Mouse (Mus musculus) myocyte (in vitro differentiated cells): Measurements from ENCODE around the gene Lgals9. TPM values are rescaled to one million over a fixed set of nuclear protein-coding genes. Genes with fewer than 3 reads are reported as not detected.

Experiments
- H3K27me3 ChIP-seq: one replicate; pipeline ENCODE4 v1.6.1; 2011; ENCODE audit not compliant: control insufficient read depth, insufficient read depth, insufficient read length
- H3K36me3 ChIP-seq: one replicate; pipeline ENCODE4 v1.6.1; 2011; ENCODE audit not compliant: control insufficient read depth, insufficient read depth
- H3K4me2 ChIP-seq: one replicate; pipeline ENCODE4 v1.6.1; 2011; ENCODE audit warnings: low read depth, control low read depth
- H3K4me3 ChIP-seq: one replicate; pipeline ENCODE4 v1.5.1; 2011; ENCODE audit warnings: mild to moderate bottlenecking, control low read depth, moderate library complexity
- H3K79me2 ChIP-seq: one replicate; pipeline ENCODE4 v1.6.1; 2011; ENCODE audit not compliant: control insufficient read depth, insufficient read depth
- H3ac ChIP-seq: one replicate; pipeline ENCODE4 v1.6.1; 2011; ENCODE audit not compliant: control insufficient read depth, insufficient read length
- CEBPB ChIP-seq: IDR thresholded peaks from 2 replicates; pipeline ENCODE4 v1.6.1; 2011; ENCODE audit warnings: mild to moderate bottlenecking, moderate library complexity; ENCODE audit not compliant: poor library complexity, insufficient read depth, severe bottlenecking
- E2F4 ChIP-seq: IDR thresholded peaks from one replicate; pipeline ENCODE4 v1.6.1; 2011; ENCODE audit warnings: mild to moderate bottlenecking, control low read depth, moderate library complexity; ENCODE audit not compliant: insufficient read depth
- MAX ChIP-seq: IDR thresholded peaks from one replicate; pipeline ENCODE4 v1.6.1; 2011; ENCODE audit warnings: low read depth, mild to moderate bottlenecking, control low read depth
- MYOD1 ChIP-seq, 3 experiments: IDR thresholded peaks; one replicate each; pipeline ENCODE4 v1.6.1; 2011; ENCODE audit warnings: control low read depth in 2 of 3, low read depth in 2 of 3, mild to moderate bottlenecking in 2 of 3, moderate library complexity in 1 of 3; ENCODE audit not compliant: insufficient read length in 2 of 3, control insufficient read depth in 1 of 3
- MYOG ChIP-seq, 3 experiments: IDR thresholded peaks; one replicate each; pipeline ENCODE4 v1.6.1; 2011; ENCODE audit warnings: control low read depth in 2 of 3, low read depth in 2 of 3, mild to moderate bottlenecking in 2 of 3; ENCODE audit not compliant: insufficient read length in 2 of 3, control insufficient read depth in 1 of 3, insufficient read depth in 1 of 3
- POLR2A ChIP-seq: IDR thresholded peaks from one replicate; pipeline ENCODE4 v1.6.1; 2011; ENCODE audit warnings: low read depth, mild to moderate bottlenecking, control low read depth, moderate library complexity; ENCODE audit not compliant: insufficient read length
- POLR2AphosphoS2 ChIP-seq: IDR thresholded peaks from one replicate; pipeline ENCODE4 v1.6.1; 2011; ENCODE audit warnings: low read depth, control low read depth; ENCODE audit not compliant: insufficient read length
- REST ChIP-seq: IDR thresholded peaks from one replicate; pipeline ENCODE4 v1.6.1; 2011; ENCODE audit warnings: mild to moderate bottlenecking, control low read depth, moderate library complexity; ENCODE audit not compliant: insufficient read depth, insufficient read length
- SRF ChIP-seq: IDR thresholded peaks from one replicate; pipeline ENCODE4 v1.6.1; 2011; ENCODE audit warnings: low read depth; ENCODE audit not compliant: control insufficient read depth, insufficient read length
- TCF12 ChIP-seq: IDR thresholded peaks from one replicate; pipeline ENCODE4 v1.6.1; 2011; ENCODE audit warnings: mild to moderate bottlenecking, control low read depth; ENCODE audit not compliant: poor library complexity, insufficient read depth, severe bottlenecking
- TCF3 ChIP-seq: IDR thresholded peaks from one replicate; pipeline ENCODE4 v1.6.1; 2011; ENCODE audit warnings: low read depth, control low read depth; ENCODE audit not compliant: insufficient read length
- USF1 ChIP-seq: IDR thresholded peaks from one replicate; pipeline ENCODE4 v1.6.1; 2011; ENCODE audit warnings: low read depth, mild to moderate bottlenecking, control low read depth, moderate library complexity
- polyA plus RNA-seq: library from polyadenylated mRNA; unstranded; fragments of >200 nt; fragmentation: generic; extraction: Trizol; gene quantifications from one replicate; pipeline ENCODE4 v1.2.1, GENCODE M21; 2012; ENCODE audit warnings: missing spikeins

The Lgals9 gene
- polyA plus RNA-seq, 1 experiment, result 20.9 TPM

- Histone ChIP-seq H3K27me3 (peaks cover 14% of the 10 kb centered on the region), H3K4me3 (no peak overlapping the region), H3K36me3 (no peaks in the 10 kb centered on the region), H3K4me2 (no peak overlapping the region), H3ac (no peak overlapping the region), H3K79me2 (no peaks in the 10 kb centered on the region)
- no peak for TF ChIP-seq TCF12
- TF ChIP-seq POLR2A, result no peak
- no peak for TF ChIP-seq MYOD1 (IDR thresholded peaks at IDR 0.05; ENCODE audit: control insufficient read depth in 1 of 3, insufficient read length in 2 of 3, low read depth in 2 of 3)
- TF ChIP-seq REST, result no peak
- no peak for TF ChIP-seq E2F4
- TF ChIP-seq POLR2AphosphoS2, result no peak
- TF ChIP-seq MYOG (IDR thresholded peaks at IDR 0.05; ENCODE audit: control insufficient read depth in 1 of 3, insufficient read depth in 1 of 3, insufficient read length in 2 of 3, low read depth in 2 of 3), result no peak
- no peak for TF ChIP-seq USF1
- no peak for TF ChIP-seq CEBPB
- no peak for TF ChIP-seq TCF3
- TF ChIP-seq MAX, result no peak
- TF ChIP-seq SRF, result no peak
These were observed 23.5 kb downstream of the Lgals9 start for GRCm38 (mm10) chr11:78961221-78961620.

GRCm38 (mm10) chr11:78959841-78960520 is 24.8 kb downstream of the Lgals9 start:
- TF ChIP-seq SRF (no peak), POLR2A (no peak), USF1 (no peak), CEBPB (no peak), REST (no peak), MYOG (IDR thresholded peaks at IDR 0.05; ENCODE audit: control insufficient read depth in 1 of 3, insufficient read depth in 1 of 3, insufficient read length in 2 of 3, low read depth in 2 of 3) (no peak), MYOD1 (IDR thresholded peaks at IDR 0.05; ENCODE audit: control insufficient read depth in 1 of 3, insufficient read length in 2 of 3, low read depth in 2 of 3) (no peak), TCF3 (no peak), E2F4 (no peak), MAX (no peak), TCF12 (no peak), POLR2AphosphoS2 (no peak)
- H3K79me2 ChIP-seq, result no peaks in the 10 kb centered on the region
- no peak overlapping the region for H3K4me2 ChIP-seq
- H3K27me3 ChIP-seq, result peaks cover 20% of the 10 kb centered on the region
- H3ac ChIP-seq, result no peak overlapping the region
- no peaks in the 10 kb centered on the region for H3K36me3 ChIP-seq
- no peak overlapping the region for H3K4me3 ChIP-seq

- no peak overlapping the region for H3K4me3 ChIP-seq
- no peaks in the 10 kb centered on the region for H3K79me2 ChIP-seq
- H3K27me3 ChIP-seq, result peaks cover 26% of the 10 kb centered on the region
- TF ChIP-seq MAX (no peak), CEBPB (no peak), SRF (no peak), POLR2A (no peak), MYOD1 (IDR thresholded peaks at IDR 0.05; ENCODE audit: control insufficient read depth in 1 of 3, insufficient read length in 2 of 3, low read depth in 2 of 3) (no peak), REST (no peak), TCF3 (no peak), POLR2AphosphoS2 (no peak), E2F4 (no peak), USF1 (no peak), MYOG (IDR thresholded peaks at IDR 0.05; ENCODE audit: control insufficient read depth in 1 of 3, insufficient read depth in 1 of 3, insufficient read length in 2 of 3, low read depth in 2 of 3) (no peak), TCF12 (no peak)
- no peaks in the 10 kb centered on the region for H3K36me3 ChIP-seq
- H3ac ChIP-seq, result no peak overlapping the region
- no peak overlapping the region for H3K4me2 ChIP-seq
These were observed 25.4 kb downstream of the Lgals9 start for GRCm38 (mm10) chr11:78959367-78959766.

GRCm38 (mm10) chr11:78956260-78956659 is 28.5 kb downstream of the Lgals9 start:
- H3K4me2 ChIP-seq, result no peak overlapping the region
- H3K27me3 ChIP-seq, result peaks cover 52% of the 10 kb centered on the region
- H3ac ChIP-seq, result no peak overlapping the region

More at GRCm38 (mm10) chr11:78956260-78956659, 28.5 kb downstream of the Lgals9 start:
- no peak overlapping the region for H3K4me3 ChIP-seq
- H3K36me3 ChIP-seq, result no peaks in the 10 kb centered on the region
- TF ChIP-seq MYOD1 (IDR thresholded peaks at IDR 0.05; ENCODE audit: control insufficient read depth in 1 of 3, insufficient read length in 2 of 3, low read depth in 2 of 3) (no peak), POLR2A (no peak), USF1 (no peak), MAX (no peak), CEBPB (no peak), MYOG (IDR thresholded peaks at IDR 0.05; ENCODE audit: control insufficient read depth in 1 of 3, insufficient read depth in 1 of 3, insufficient read length in 2 of 3, low read depth in 2 of 3) (no peak), POLR2AphosphoS2 (no peak), TCF12 (no peak), SRF (no peak), REST (no peak), E2F4 (no peak), TCF3 (no peak)
- no peaks in the 10 kb centered on the region for H3K79me2 ChIP-seq
